Mouse (Mus musculus) lung, embryonic 16.5 days (tissue): ENCODE measurements around the gene Dip2b. TPM values are rescaled to one million over a fixed set of nuclear protein-coding genes. Genes with fewer than 3 reads are reported as not detected.

ENCODE experiments used
- ATAC-seq: fragments of 200-750 bp; cut with Nextera tagmentation; 2 replicates; pipeline ENCODE4 v1.8.0; 2017; ENCODE audit warnings: low read depth, mild to moderate bottlenecking, moderate library complexity
- H3K27ac ChIP-seq: fragments of 300-500 bp; sonication (generic); 2 replicates; pipeline ENCODE4 v1.5.1; 2014; ENCODE audit warnings: mild to moderate bottlenecking, control low read depth, low read length
- H3K27me3 ChIP-seq: fragments of 300-500 bp; sonication (generic); 2 replicates; pipeline ENCODE4 v1.6.1; 2014; ENCODE audit warnings: low read depth, low read length, mixed read lengths; ENCODE audit not compliant: control insufficient read depth, insufficient read depth
- H3K36me3 ChIP-seq: fragments of 300-500 bp; sonication (generic); 2 replicates; pipeline ENCODE4 v1.6.1; 2014; ENCODE audit warnings: low read length; ENCODE audit not compliant: control insufficient read depth, insufficient read depth
- H3K4me1 ChIP-seq: fragments of 300-500 bp; sonication (generic); replicated peaks from 2 replicates; pipeline ENCODE4 v1.6.1; 2014; ENCODE audit warnings: low read length, mixed read lengths; ENCODE audit not compliant: control insufficient read depth, insufficient read depth
- H3K4me2 ChIP-seq: fragments of 300-500 bp; sonication (generic); 2 replicates; pipeline ENCODE4 v1.6.1; 2014; ENCODE audit warnings: low read depth, low read length, control low read depth
- H3K4me3 ChIP-seq: fragments of 300-500 bp; sonication (generic); 2 replicates; pipeline ENCODE4 v1.5.1; 2014; ENCODE audit warnings: mild to moderate bottlenecking, low read length, control low read depth
- H3K9ac ChIP-seq: fragments of 300-500 bp; sonication (generic); 2 replicates; pipeline ENCODE4 v1.6.1; 2014; ENCODE audit warnings: low read length, control low read depth
- H3K9me3 ChIP-seq: fragments of 300-500 bp; sonication (generic); 2 replicates; pipeline ENCODE4 v1.6.1; 2016; ENCODE audit warnings: low read length; ENCODE audit not compliant: control insufficient read depth
- WGBS: fragments of 180-500 bp; shearing (Covaris S2); extraction: QIAGEN DNeasy Blood & Tissue Kit; methylation state at CpG from one replicate; pipeline ENCODE4 v1.1.7; 2014; 5-methylcytosine and 5-hydroxymethylcytosine counted together
- polyA plus RNA-seq: library from polyadenylated mRNA; unstranded; fragments of >200 nt; fragmentation: Nextera tagmentation; extraction: Ambion mirVana; gene quantifications from 2 replicates; pipeline ENCODE4 v1.2.1, GENCODE M21; 2015

Dip2b gene
- polyA plus RNA-seq, 1 experiment from 2014 or later: 10.4 TPM

- 65% methylated on average over 7 of the region's 7 CpGs for WGBS
- Histone ChIP-seq H3K9me3 (no peaks in the 10 kb centered on the region), H3K9ac (no peak overlapping the region), H3K4me1 (peaks cover 4% of the 10 kb centered on the region), H3K4me3 (no peak overlapping the region), H3K36me3 (no peaks in the 10 kb centered on the region), H3K27me3 (no peaks in the 10 kb centered on the region), H3K27ac (no peak overlapping the region), H3K4me2 (no peak overlapping the region)
- ATAC-seq: no peak
These were observed 21.3 kb downstream of the Dip2b start for GRCm38 (mm10) chr15:100059626-100060311.

- Histone ChIP-seq H3K4me2 (no peak overlapping the region), H3K27me3 (no peaks in the 10 kb centered on the region), H3K36me3 (no peaks in the 10 kb centered on the region), H3K4me1 (peaks cover 4% of the 10 kb centered on the region), H3K9ac (no peak overlapping the region), H3K4me3 (no peak overlapping the region), H3K27ac (no peak overlapping the region), H3K9me3 (no peaks in the 10 kb centered on the region)
- 83% methylated on average over 4 of the region's 4 CpGs for WGBS
- no peak for ATAC-seq
These were observed 22.2 kb downstream of the Dip2b start for GRCm38 (mm10) chr15:100060513-100061140.

GRCm38 (mm10) chr15:100061377-100061776 lies 22.9 kb downstream of the Dip2b start:
- Histone ChIP-seq H3K4me1 (peaks cover 4% of the 10 kb centered on the region), H3K27me3 (no peaks in the 10 kb centered on the region), H3K4me3 (no peak overlapping the region), H3K27ac (no peak overlapping the region), H3K4me2 (no peak overlapping the region), H3K36me3 (no peaks in the 10 kb centered on the region), H3K9me3 (no peaks in the 10 kb centered on the region), H3K9ac (no peak overlapping the region)
- no peak for ATAC-seq
- WGBS: 94% methylated on average over 3 of the region's 3 CpGs

- H3K4me3 ChIP-seq: no peak overlapping the region
- H3K36me3 ChIP-seq: no peaks in the 10 kb centered on the region
- peaks cover 4% of the 10 kb centered on the region for H3K4me1 ChIP-seq
- ATAC-seq: no peak
- 90% methylated on average over 13 of the region's 13 CpGs for WGBS
- H3K9ac ChIP-seq: no peak overlapping the region
- H3K27me3 ChIP-seq: no peaks in the 10 kb centered on the region
- no peak overlapping the region for H3K4me2 ChIP-seq
- no peak overlapping the region for H3K27ac ChIP-seq
- H3K9me3 ChIP-seq: no peaks in the 10 kb centered on the region
These were observed 24.8 kb downstream of the Dip2b start for GRCm38 (mm10) chr15:100063229-100063773.

GRCm38 (mm10) chr15:100066702-100067101 lies 28.2 kb downstream of the Dip2b start:
- Histone ChIP-seq H3K36me3 (no peaks in the 10 kb centered on the region), H3K27me3 (no peaks in the 10 kb centered on the region), H3K4me3 (no peak overlapping the region), H3K9ac (no peak overlapping the region), H3K4me2 (no peak overlapping the region), H3K9me3 (no peaks in the 10 kb centered on the region), H3K4me1 (peaks cover 4% of the 10 kb centered on the region; the same call in 1 of the 2 replicates), H3K27ac (peak overlapping the region; percentile 19)
- ATAC-seq: 0 out of 2 replicates have a peak, but pooled peaks have one; percentile 48
- 59% methylated on average over 9 of the region's 9 CpGs for WGBS

- Histone ChIP-seq H3K27me3 (no peaks in the 10 kb centered on the region), H3K4me3 (no peak overlapping the region)
These were observed 30.6 kb downstream of the Dip2b start for GRCm38 (mm10) chr15:100069101-100069500.

GRCm38 (mm10) chr15:100070021-100070420 lies 31.6 kb downstream of the Dip2b start:
- Histone ChIP-seq H3K9me3 (no peaks in the 10 kb centered on the region), H3K4me1 (peaks cover 21% of the 10 kb centered on the region), H3K4me2 (no peak overlapping the region), H3K27me3 (no peaks in the 10 kb centered on the region), H3K36me3 (no peaks in the 10 kb centered on the region), H3K4me3 (no peak overlapping the region), H3K27ac (no peak overlapping the region), H3K9ac (no peak overlapping the region)
- ATAC-seq: no peak
- 68% methylated on average over 8 of the region's 8 CpGs for WGBS

More at GRCm38 (mm10) chr15:100069101-100069500, 30.6 kb downstream of the Dip2b start:
- ATAC-seq: no peak
- H3K4me2 ChIP-seq: no peak overlapping the region
- peaks cover 14% of the 10 kb centered on the region for H3K4me1 ChIP-seq
- no peak overlapping the region for H3K9ac ChIP-seq
- H3K9me3 ChIP-seq: no peaks in the 10 kb centered on the region
- H3K27ac ChIP-seq: no peak overlapping the region
- WGBS: 81% methylated on average over 4 of the region's 4 CpGs
- no peaks in the 10 kb centered on the region for H3K36me3 ChIP-seq

- peak; percentile 66; the same call in 1 of the 2 replicates for ATAC-seq
These were observed 33.4 kb downstream of the Dip2b start for GRCm38 (mm10) chr15:100071819-100072218.

GRCm38 (mm10) chr15:100073696-100074453 lies 35.4 kb downstream of the Dip2b start:
- Histone ChIP-seq H3K27ac (peak overlapping the region; percentile 67), H3K9me3 (no peaks in the 10 kb centered on the region), H3K27me3 (no peaks in the 10 kb centered on the region), H3K4me2 (peak overlapping the region; percentile 4; the same call in 1 of the 2 replicates), H3K4me3 (no peak overlapping the region), H3K36me3 (no peaks in the 10 kb centered on the region), H3K9ac (no peak overlapping the region), H3K4me1 (peaks cover 26% of the 10 kb centered on the region)
- 52% methylated on average over 9 of the region's 9 CpGs for WGBS
- ATAC-seq: peak; percentile 34; the same call in 1 of the 2 replicates

More at GRCm38 (mm10) chr15:100071819-100072218, 33.4 kb downstream of the Dip2b start:
- Histone ChIP-seq H3K4me3 (no peak overlapping the region), H3K36me3 (no peaks in the 10 kb centered on the region), H3K9me3 (no peaks in the 10 kb centered on the region), H3K9ac (no peak overlapping the region), H3K4me2 (no peak overlapping the region), H3K27me3 (no peaks in the 10 kb centered on the region), H3K4me1 (peaks cover 26% of the 10 kb centered on the region), H3K27ac (peak overlapping the region; percentile 33; the same call in 1 of the 2 replicates)
- WGBS: 60% methylated on average over 3 of the region's 3 CpGs
